Mouse (Mus musculus) urinary bladder, postnatal 4 days (tissue): Measurements from ENCODE around the gene Nagk.
"Not testable (repeated sequence)": the region's sequence is repeated elsewhere in the genome, so short reads cannot be mapped to it uniquely, and the experiment has no call there.

ENCODE experiments used
- DNase-seq, 2 experiments: peaks; one replicate each; pipeline ENCODE4 v3.0.0; 2021 to 2022; ENCODE audit warnings: low spot score in 2 of 2

Nagk gene

DNA sequence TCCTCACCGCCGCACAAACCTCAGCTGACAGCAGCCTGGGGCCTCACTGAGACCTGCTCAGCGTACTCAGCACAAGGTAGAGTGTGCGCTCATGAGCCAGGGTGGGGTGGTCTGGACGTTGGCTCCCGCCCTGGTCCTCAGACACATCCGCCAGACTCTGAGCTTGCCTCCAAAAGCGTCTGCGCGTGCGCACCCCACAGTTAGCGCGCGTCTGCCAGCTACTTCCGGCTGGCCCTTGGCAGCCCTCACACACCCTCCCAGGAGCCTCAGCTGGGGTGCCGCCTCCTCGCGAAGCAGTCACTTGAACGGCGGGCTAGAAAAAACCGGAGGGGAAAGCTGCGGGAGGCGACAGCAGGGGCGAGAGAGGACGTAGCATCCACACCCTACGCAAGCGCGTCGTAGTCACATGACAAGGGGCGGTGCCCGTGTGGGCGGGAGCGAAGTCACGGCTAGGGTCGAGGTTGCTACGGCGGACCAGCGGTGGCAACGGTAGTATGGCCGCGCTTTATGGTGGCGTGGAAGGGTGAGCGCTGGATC is at the start of gene Nagk:
Gene Nagk (plus strand): TSS at position 223 of the 537 bp plus-strand sequence.
- DNase-seq, result peak; percentile 92 to 93

- DNase-seq, result no peak
Observed at GRCm38 (mm10) chr6:83745466-83745865, 49.3 kb upstream of the Nagk start.

DNA sequence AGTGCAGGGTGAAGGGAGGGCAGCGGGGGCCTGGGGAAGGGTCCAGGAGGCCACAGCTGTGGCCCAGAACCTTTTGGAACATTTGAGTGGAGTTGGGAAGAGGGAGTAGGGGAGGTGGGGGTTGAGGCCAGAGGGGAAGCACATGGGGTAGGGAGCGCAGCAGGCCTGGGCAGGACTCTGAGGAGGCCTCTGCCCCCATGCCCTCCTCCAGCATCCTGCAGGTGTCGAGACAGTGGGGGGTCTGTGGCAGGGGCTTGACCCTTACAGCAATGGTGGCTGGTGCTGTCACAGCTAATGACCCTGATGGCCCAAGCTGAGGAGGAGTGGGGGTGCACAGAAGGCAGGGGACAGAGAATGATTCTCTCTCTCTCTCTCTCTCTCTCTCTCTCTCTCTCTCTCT is 45.5 kb upstream of the Nagk start:
- DNase-seq, result no peak

DNA sequence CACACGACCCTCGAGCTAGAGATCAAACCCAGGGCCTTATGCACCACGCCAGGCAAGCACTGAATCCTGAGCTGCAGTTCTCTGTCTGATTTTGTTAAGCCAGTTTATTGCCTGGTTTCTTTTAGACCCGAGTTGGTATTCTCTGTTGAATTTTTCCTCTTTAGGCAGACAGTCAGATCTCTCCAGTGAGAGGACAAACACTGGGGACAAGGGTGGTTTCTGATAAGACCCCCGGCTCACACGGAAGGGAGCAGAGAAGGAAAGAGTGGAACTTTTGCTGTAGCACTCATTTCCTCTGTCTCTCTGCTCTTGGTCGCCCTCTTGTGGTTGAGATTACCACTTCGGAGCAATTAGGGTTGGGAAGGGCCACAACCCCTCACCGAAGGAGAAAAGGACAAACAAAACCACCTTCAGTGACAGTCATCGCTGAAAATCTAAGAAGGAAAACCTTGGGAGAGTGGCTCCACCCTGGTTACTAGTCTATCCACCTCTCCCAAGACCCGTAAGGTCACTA is 44.6 kb upstream of the Nagk start:
- peak in 1 of 2 experiments; percentile 78 for DNase-seq

GRCm38 (mm10) chr6:83756051-83756450 is 38.7 kb upstream of the Nagk start:
- no peak for DNase-seq

- DNase-seq, result no peak
Observed at GRCm38 (mm10) chr6:83762344-83762743, 32.4 kb upstream of the Nagk start, which contains the start of gene Ankrd53. Gene Ankrd53, plus strand, starts transcription at chr6:83762644.

GRCm38 (mm10) chr6:83762880-83763431 is 31.8 kb upstream of the Nagk start:
- peak in 1 of 2 experiments; percentile 32 for DNase-seq

- DNase-seq, result no peak
Observed at GRCm38 (mm10) chr6:83766982-83767381, 27.8 kb upstream of the Nagk start.

DNA sequence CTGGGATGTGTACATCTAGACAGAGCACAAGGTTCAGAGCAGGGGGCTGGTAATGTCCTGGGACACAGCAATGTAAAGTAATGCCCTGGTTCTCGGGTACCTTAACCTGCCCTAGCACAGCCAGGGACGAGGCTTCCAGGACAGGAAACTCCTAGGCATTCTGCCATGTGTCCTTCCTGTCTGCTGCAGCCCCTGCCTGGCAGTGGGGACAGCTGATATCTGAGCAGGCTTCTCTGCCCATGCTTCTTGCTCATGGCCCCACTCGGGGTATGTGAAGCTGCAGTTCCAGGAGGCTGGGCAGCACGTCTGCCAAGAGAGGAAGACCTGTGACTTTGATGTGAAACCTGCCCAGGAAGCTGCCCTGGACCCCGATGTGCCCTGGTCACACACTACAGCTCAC is 26.3 kb upstream of the Nagk start:
- DNase-seq, result no peak

GRCm38 (mm10) chr6:83774126-83774525 is 20.7 kb upstream of the Nagk start:
- DNase-seq, result no peak

DNA sequence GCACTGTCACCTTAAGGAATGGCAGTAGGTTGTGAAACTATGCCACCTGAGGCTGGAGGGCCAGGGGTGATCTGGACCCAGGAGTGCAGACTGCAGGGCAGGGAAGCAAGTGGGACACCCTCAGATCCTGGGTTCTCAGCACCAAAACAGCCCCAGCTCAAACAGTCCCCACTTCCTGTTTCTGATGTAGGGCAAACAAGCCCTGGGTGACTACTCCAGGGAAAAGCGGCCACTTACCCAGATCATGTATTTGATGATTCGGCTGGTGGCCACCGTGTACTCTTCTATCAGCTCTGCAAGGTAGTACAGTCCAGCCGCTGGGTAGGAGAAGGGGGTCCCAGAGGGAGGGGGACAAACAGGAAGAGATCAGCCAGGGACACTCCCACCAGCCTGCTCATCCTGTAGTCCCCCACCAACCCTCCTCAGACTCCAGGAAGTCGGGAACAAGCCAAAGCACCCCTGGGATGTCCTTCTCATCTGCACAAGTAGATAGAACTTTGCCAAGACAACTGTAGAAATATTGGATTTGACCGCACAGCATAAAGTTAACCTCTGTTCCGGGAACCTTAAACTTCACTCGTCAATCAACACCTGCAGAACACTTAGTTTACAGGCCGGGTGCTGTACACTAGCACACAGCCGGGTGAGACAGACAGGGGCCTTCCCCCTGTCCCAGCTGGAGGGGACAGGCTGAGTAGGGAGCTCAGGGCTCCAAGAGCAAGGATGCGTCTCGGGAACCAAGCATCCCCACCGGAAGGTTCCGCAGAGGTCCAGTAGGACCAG is 19.8 kb upstream of the Nagk start:
- no peak for DNase-seq

DNA sequence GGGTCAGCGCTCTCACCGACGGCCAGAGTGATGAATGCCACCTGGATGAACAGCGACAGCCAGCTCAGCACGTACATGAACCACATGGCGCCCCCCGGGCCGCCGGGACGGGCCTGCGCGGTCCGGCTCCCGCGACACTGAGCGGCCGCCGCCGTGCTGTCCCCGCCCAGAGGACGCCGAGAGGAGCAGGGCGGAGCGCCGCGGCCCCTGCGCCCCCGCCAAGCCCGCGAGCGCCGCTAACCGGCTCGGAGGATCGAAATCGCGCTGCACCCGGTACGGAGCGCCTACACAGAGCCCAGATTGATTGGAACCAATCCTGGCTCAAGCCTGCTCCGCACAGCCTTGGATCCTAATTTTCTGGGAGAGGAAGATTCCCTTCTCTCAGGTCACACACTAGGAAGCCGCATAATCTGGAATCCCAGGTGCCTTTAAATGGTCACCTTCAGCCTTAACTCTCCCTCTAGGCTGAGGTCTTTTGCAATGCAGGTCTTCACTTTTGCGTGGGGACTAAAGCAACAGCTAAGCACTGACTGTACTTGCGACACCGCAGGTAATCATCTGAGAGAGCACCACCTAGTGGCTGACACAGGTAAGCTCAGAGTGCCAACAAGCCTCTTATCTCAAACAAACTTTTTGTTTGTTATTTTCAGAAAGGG is 19.0 kb upstream of the Nagk start, which contains the start of gene Tex261:
Gene Tex261 (minus strand): TSS at position 176 of the 656 bp plus-strand sequence.
- peak; percentile 89 to 90 for DNase-seq

DNA sequence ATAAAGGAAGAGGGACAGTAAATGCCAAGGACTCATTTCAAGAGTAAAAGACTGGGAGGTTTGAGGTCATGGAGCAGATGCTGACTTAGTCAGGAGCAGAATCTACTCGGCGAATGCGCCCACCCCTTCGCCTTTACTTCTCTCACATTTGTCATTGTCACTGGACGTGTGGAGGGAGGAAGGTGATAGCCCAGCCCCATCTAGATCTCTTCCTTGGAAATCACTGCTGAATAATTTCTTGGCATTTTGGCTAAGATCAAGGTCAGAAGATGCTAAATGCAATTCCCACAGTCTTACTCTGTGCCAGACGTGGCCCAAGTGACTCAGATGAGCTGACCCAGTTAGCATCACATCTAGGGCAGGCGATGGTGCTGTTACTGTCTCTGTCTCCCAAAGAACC is 16.5 kb upstream of the Nagk start:
- no peak for DNase-seq

GRCm38 (mm10) chr6:83779026-83779425 is 15.8 kb upstream of the Nagk start:
- no peak for DNase-seq

DNA sequence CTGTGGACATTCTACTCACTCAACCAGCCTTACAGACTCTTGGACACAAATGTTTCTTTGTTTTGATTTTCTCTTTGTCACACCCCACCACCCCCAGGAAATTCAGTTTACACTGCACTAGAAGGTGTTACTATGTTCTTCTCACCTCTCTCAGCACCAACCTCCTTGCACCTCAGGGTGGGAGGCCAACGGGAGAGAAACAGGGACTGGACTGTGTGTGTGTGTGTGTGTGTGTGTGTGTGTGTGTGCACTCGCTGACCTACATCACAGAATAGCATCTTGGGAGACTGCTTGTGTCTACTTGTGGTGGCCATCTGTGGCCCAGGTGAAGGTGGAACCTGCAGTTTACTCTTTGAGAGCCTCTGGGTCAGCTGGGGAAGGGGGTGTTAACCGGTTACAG is 8.4 kb upstream of the Nagk start:
- DNase-seq, result no peak

DNA sequence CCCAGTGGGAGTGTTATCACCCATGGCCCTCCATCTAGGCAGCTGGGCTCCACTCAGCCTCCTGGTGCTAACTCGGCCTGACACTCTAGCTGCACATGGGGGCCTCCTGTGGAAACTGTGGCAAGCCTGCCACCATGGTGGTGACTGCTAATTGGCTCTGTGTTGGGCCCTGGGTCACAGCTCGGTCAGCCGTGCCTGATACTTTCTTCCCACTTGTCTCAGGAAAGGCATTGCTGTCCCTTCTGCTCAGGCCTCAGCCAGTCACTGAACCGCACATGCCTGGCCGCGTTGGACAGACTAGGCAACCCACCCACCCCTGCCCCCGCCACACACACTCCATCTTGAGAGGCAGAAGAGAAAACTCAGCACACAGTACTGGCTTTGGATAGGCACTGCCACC is 6.2 kb upstream of the Nagk start:
- DNase-seq, result no peak

- DNase-seq, result not testable (repeated sequence)
Observed at GRCm38 (mm10) chr6:83790533-83790932, 4.2 kb upstream of the Nagk start.

GRCm38 (mm10) chr6:83791251-83791890 is 3.4 kb upstream of the Nagk start:
- DNase-seq, result peak in 1 of 2 experiments; percentile 9

GRCm38 (mm10) chr6:83795492-83795900 is 714 bp downstream of the Nagk start:
- no peak for DNase-seq

GRCm38 (mm10) chr6:83796686-83797085 is 1.9 kb downstream of the Nagk start:
- DNase-seq, result no peak

DNA sequence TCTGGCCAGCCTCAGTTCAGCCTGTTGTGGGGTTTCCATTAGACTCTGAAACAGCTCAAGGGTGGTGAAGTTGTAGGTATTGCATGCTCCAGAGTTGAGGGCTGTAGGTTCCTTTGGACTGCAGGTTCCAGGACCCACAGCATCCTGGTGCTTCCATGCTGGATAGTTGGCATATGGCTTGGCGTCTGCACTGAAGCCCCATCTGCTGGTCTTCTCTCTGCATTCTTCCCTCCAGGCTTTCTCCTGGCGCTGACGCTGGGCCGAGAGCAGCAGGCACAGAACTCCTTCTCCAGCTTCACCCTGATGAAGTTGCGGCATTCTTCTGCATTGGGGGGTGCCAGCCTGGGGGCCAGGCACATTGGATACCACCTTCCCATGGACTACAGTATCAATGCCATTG is 7.3 kb downstream of the Nagk start:
- DNase-seq, result no peak

DNA sequence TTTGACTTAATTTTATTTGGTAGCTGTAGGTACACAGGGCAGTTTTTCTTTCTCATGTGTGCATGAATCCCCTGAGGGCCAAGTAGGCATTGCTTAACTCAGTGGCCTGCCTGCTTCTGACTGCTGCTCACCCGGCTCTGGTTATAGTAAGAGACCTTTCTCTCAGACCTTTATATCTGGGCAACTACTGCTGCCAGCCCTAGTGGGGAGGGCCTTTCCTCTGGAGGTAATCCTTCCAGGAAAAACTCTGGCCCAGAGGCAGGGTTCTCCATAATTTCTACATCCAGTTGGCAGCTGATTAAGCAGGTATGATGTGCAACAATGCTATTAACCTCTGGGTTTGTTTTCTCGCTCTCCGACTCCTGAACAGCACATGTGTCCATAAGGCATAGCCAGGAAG is 8.1 kb downstream of the Nagk start:
- DNase-seq, result no peak
